Mouse (Mus musculus): ENCODE measurements around the gene Sypl2. TPM values are rescaled to one million over a fixed set of nuclear protein-coding genes. Genes with fewer than 3 reads are reported as not detected.

The Sypl2 gene
- polyA plus RNA-seq, 1 experiment, result 0.28 TPM

DNA sequence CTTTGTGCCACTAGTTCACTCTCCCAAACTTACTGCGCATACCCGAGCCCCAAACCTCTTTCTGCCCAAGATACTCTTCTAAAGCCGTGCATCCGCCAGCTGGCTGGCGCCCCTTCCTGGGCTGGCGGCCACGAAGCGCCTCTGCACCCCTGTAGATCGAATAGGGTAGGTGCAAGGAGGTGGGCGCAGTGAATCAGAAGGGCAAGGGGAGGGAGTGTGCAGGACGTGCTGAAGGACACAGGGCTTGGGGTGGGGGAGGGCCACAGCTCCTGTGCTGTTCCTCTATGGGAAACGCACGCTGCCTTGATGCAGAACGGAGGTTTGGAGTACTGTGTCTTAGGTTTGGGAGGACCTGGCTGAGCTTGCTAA is 15.7 kb downstream of the Sypl2 start, which contains the start of gene Atxn7l2:
Atxn7l2 (minus strand) TSS at position 164 of the 369 bp plus-strand sequence.
- Histone ChIP-seq H3ac (ENCODE audit: control insufficient read depth, insufficient read length) (peak within 1 kb of the TSS; percentile 35), H3K27me3 (ENCODE audit: control insufficient read depth, insufficient read depth, insufficient read length) (no peaks in the 10 kb centered on the region), H3K4me2 (ENCODE audit: low read depth) (peak within 1 kb of the TSS; percentile 92)

DNA sequence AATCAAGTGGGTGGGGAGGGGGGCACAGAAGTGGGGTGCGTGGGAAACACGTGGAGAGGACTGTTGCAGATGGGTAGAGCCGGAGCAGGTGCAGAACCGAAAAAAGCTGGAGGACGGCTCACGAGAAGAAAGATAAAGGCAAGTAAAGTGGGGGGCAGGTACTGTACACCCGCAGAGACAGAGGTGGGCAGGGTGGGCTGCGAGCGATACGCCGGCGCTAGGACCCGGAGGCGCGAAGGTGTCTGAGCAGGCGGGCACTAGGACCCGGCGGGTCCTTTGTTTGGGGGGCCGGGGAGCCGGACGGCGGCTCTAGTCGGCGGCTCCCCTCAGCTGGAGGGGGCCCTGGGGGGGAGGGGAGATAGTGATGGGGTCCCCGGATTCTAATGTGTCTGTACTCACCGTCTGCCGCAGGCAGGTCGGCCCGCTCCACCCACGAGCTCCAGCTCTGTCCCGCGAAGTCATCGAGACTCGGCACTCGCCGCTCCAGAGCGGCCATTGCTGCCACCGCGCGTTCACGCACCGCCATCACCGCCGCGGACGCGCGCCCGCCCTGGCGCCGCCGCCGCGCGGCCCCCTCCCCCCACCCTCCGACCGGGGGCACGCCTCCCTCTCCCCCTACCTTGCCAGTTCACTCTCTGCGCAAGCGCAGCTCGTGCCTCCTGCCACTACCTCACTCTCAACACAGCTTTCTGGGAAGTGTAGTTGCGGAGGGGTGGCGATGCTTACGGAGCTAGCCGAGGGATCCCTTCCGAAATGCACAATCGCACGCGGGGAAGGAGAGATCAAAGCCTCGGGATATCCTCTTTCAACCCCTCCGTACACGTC is 16.3 kb downstream of the Sypl2 start:
- H3K36me3 ChIP-seq (ENCODE audit: control insufficient read depth, insufficient read depth), result peaks cover 6% of the 10 kb centered on the region
- H3ac ChIP-seq (ENCODE audit: control insufficient read depth, insufficient read length), result peak overlapping the region; percentile 35
- H3K4me2 ChIP-seq (ENCODE audit: low read depth), result peak overlapping the region; percentile 92
- peak overlapping the region; percentile 84 for H3K4me3 ChIP-seq
- TF ChIP-seq POLR2A (IDR thresholded peaks at IDR 0.05; ENCODE audit: insufficient read length, low read depth) (peak; percentile 87), USF1 (IDR thresholded peaks at IDR 0.05; ENCODE audit: low read depth) (no peak), MYOD1 (IDR thresholded peaks at IDR 0.05; ENCODE audit: control insufficient read depth in 1 of 3, insufficient read length in 2 of 3, low read depth in 2 of 3) (peak in 1 of 3 experiments; percentile 27), CEBPB (IDR thresholded peaks at IDR 0.05; ENCODE audit: insufficient read depth, poor library complexity, severe bottlenecking) (no peak), E2F4 (IDR thresholded peaks at IDR 0.05; ENCODE audit: insufficient read depth) (no peak), MYOG (IDR thresholded peaks at IDR 0.05; ENCODE audit: control insufficient read depth in 1 of 3, insufficient read depth in 1 of 3, insufficient read length in 2 of 3, low read depth in 2 of 3) (peak in 2 of 3 experiments; percentile 18 to 36), TCF12 (IDR thresholded peaks at IDR 0.05; ENCODE audit: insufficient read depth, poor library complexity, severe bottlenecking) (no peak), MAX (IDR thresholded peaks at IDR 0.05; ENCODE audit: low read depth) (no peak), TCF3 (IDR thresholded peaks at IDR 0.05; ENCODE audit: insufficient read length, low read depth) (no peak), REST (IDR thresholded peaks at IDR 0.05; ENCODE audit: insufficient read depth, insufficient read length) (no peak), POLR2AphosphoS2 (IDR thresholded peaks at IDR 0.05; ENCODE audit: insufficient read length, low read depth) (peak; percentile 69), SRF (IDR thresholded peaks at IDR 0.05; ENCODE audit: control insufficient read depth, insufficient read length, low read depth) (peak; percentile 47)
- no peaks in the 10 kb centered on the region for H3K27me3 ChIP-seq (ENCODE audit: control insufficient read depth, insufficient read depth, insufficient read length)
- peaks cover 6% of the 10 kb centered on the region for H3K79me2 ChIP-seq (ENCODE audit: control insufficient read depth, insufficient read depth)

More for the DNA sequence above, 15.7 kb downstream of the Sypl2 start, which contains the start of gene Atxn7l2:
- Histone ChIP-seq H3K79me2 (ENCODE audit: control insufficient read depth, insufficient read depth) (peaks cover 6% of the 10 kb centered on the region), H3K36me3 (ENCODE audit: control insufficient read depth, insufficient read depth) (peaks cover 6% of the 10 kb centered on the region), H3K4me3 (peak within 1 kb of the TSS; percentile 84)
- TF ChIP-seq TCF12 (IDR thresholded peaks at IDR 0.05; ENCODE audit: insufficient read depth, poor library complexity, severe bottlenecking) (no peak), TCF3 (IDR thresholded peaks at IDR 0.05; ENCODE audit: insufficient read length, low read depth) (no peak), POLR2AphosphoS2 (IDR thresholded peaks at IDR 0.05; ENCODE audit: insufficient read length, low read depth) (no peak), MAX (IDR thresholded peaks at IDR 0.05; ENCODE audit: low read depth) (no peak), MYOG (IDR thresholded peaks at IDR 0.05; ENCODE audit: control insufficient read depth in 1 of 3, insufficient read depth in 1 of 3, insufficient read length in 2 of 3, low read depth in 2 of 3) (no peak), CEBPB (IDR thresholded peaks at IDR 0.05; ENCODE audit: insufficient read depth, poor library complexity, severe bottlenecking) (no peak), USF1 (IDR thresholded peaks at IDR 0.05; ENCODE audit: low read depth) (no peak), SRF (IDR thresholded peaks at IDR 0.05; ENCODE audit: control insufficient read depth, insufficient read length, low read depth) (no peak), POLR2A (IDR thresholded peaks at IDR 0.05; ENCODE audit: insufficient read length, low read depth) (no peak), REST (IDR thresholded peaks at IDR 0.05; ENCODE audit: insufficient read depth, insufficient read length) (no peak), MYOD1 (IDR thresholded peaks at IDR 0.05; ENCODE audit: control insufficient read depth in 1 of 3, insufficient read length in 2 of 3, low read depth in 2 of 3) (no peak), E2F4 (IDR thresholded peaks at IDR 0.05; ENCODE audit: insufficient read depth) (no peak)

DNA sequence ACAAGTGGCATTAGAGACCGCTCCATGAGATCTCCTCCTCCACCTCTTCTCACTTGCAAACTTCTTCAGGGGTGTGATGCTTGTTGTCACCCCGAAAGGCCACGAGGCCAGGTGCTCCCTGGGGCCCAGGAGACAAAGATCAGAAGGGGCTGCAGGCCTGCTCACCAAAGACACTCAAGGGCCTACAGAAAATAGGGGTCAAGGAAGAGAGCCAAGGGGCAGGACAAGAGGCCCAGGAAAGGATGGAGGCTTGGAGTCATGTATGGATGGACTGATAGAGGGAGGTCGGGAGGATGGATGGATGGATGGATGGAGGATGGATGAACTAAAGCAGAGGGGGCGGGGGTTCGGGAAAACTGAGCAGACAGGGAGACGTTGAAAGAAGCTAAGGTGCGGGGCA is 16.9 kb downstream of the Sypl2 start:
- H3K4me2 ChIP-seq (ENCODE audit: low read depth), result peak overlapping the region; percentile 88
- H3K27me3 ChIP-seq (ENCODE audit: control insufficient read depth, insufficient read depth, insufficient read length), result no peaks in the 10 kb centered on the region
- H3ac ChIP-seq (ENCODE audit: control insufficient read depth, insufficient read length), result peak overlapping the region; percentile 35
- peaks cover 9% of the 10 kb centered on the region for H3K36me3 ChIP-seq (ENCODE audit: control insufficient read depth, insufficient read depth)
- H3K4me3 ChIP-seq, result peak overlapping the region; percentile 84
- peaks cover 6% of the 10 kb centered on the region for H3K79me2 ChIP-seq (ENCODE audit: control insufficient read depth, insufficient read depth)
- TF ChIP-seq TCF12 (IDR thresholded peaks at IDR 0.05; ENCODE audit: insufficient read depth, poor library complexity, severe bottlenecking) (no peak), REST (IDR thresholded peaks at IDR 0.05; ENCODE audit: insufficient read depth, insufficient read length) (no peak), CEBPB (IDR thresholded peaks at IDR 0.05; ENCODE audit: insufficient read depth, poor library complexity, severe bottlenecking) (no peak), E2F4 (IDR thresholded peaks at IDR 0.05; ENCODE audit: insufficient read depth) (no peak), SRF (IDR thresholded peaks at IDR 0.05; ENCODE audit: control insufficient read depth, insufficient read length, low read depth) (no peak), USF1 (IDR thresholded peaks at IDR 0.05; ENCODE audit: low read depth) (no peak), POLR2A (IDR thresholded peaks at IDR 0.05; ENCODE audit: insufficient read length, low read depth) (no peak), MYOG (IDR thresholded peaks at IDR 0.05; ENCODE audit: control insufficient read depth in 1 of 3, insufficient read depth in 1 of 3, insufficient read length in 2 of 3, low read depth in 2 of 3) (no peak)

DNA sequence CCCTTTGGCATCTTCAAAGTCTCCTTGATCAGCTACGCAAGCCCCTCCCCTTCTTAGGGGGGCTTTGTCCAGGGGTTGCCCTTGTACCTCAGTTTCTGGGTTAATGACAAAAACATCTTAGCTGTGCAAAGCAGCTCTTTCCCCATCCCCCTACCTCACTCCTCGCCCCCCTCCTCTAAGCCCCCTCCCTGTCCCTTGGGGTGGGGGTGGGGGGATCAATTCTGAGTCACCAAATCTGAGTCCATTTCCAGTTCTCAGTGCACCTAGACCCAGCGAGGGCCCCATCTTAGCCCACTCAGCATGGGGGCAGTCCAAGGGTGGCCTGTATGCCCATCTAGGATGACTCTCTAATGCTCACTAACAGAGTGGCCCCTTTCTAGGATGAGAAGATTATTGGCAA is 17.4 kb downstream of the Sypl2 start:
- peaks cover 11% of the 10 kb centered on the region for H3K36me3 ChIP-seq (ENCODE audit: control insufficient read depth, insufficient read depth)
- no peak for TF ChIP-seq SRF (IDR thresholded peaks at IDR 0.05; ENCODE audit: control insufficient read depth, insufficient read length, low read depth)
- TF ChIP-seq USF1 (IDR thresholded peaks at IDR 0.05; ENCODE audit: low read depth), result no peak
- no peak for TF ChIP-seq MYOG (IDR thresholded peaks at IDR 0.05; ENCODE audit: control insufficient read depth in 1 of 3, insufficient read depth in 1 of 3, insufficient read length in 2 of 3, low read depth in 2 of 3)
- TF ChIP-seq E2F4 (IDR thresholded peaks at IDR 0.05; ENCODE audit: insufficient read depth), result no peak
- TF ChIP-seq MAX (IDR thresholded peaks at IDR 0.05; ENCODE audit: low read depth), result no peak
- TF ChIP-seq REST (IDR thresholded peaks at IDR 0.05; ENCODE audit: insufficient read depth, insufficient read length), result no peak
- H3K79me2 ChIP-seq (ENCODE audit: control insufficient read depth, insufficient read depth), result peaks cover 6% of the 10 kb centered on the region
- H3K4me2 ChIP-seq (ENCODE audit: low read depth), result peak overlapping the region; percentile 88
- no peaks in the 10 kb centered on the region for H3K27me3 ChIP-seq (ENCODE audit: control insufficient read depth, insufficient read depth, insufficient read length)
- H3K4me3 ChIP-seq, result peak overlapping the region; percentile 84
- no peak overlapping the region for H3ac ChIP-seq (ENCODE audit: control insufficient read depth, insufficient read length)
